Mouse (Mus musculus) forebrain, embryonic 11.5 days (tissue): ENCODE measurements at regions not wholly inside any gene's neighbourhood (a gene's known extent, or its start where the extent isn't known, plus 50 kb on each side); places are given as distances from the start of the nearest gene placed in this dataset.

Experiments
- ATAC-seq: fragments of 200-750 bp; cut with Nextera tagmentation; replicated peaks from 2 replicates; pipeline ENCODE4 v1.8.0; 2017; ENCODE audit warnings: moderate TSS enrichment; ENCODE audit not compliant: low FRiP score
- DNase-seq: peaks from one replicate; pipeline ENCODE4 v3.0.0-alpha.2; 2017; ENCODE audit warnings: low spot score
- H3K27ac ChIP-seq: fragments of 300-500 bp; sonication (generic); 2 replicates; pipeline ENCODE4 v1.5.1; 2014; ENCODE audit warnings: low read depth, low read length
- H3K27me3 ChIP-seq: fragments of 300-500 bp; sonication (generic); 2 replicates; pipeline ENCODE4 v1.6.1; 2014; ENCODE audit warnings: mild to moderate bottlenecking, low read length, mixed read lengths; ENCODE audit not compliant: control insufficient read depth, insufficient read depth
- H3K36me3 ChIP-seq: fragments of 300-500 bp; sonication (generic); 2 replicates; pipeline ENCODE4 v1.6.1; 2014; ENCODE audit warnings: mild to moderate bottlenecking, low read length, moderate library complexity, mixed read lengths; ENCODE audit not compliant: control insufficient read depth, insufficient read depth
- H3K4me1 ChIP-seq: fragments of 300-500 bp; sonication (generic); replicated peaks from 2 replicates; pipeline ENCODE4 v1.6.1; 2014; ENCODE audit warnings: low read length, mixed read lengths; ENCODE audit not compliant: control insufficient read depth, insufficient read depth
- H3K4me2 ChIP-seq: fragments of 300-500 bp; sonication (generic); 2 replicates; pipeline ENCODE4 v1.6.1; 2014; ENCODE audit warnings: low read depth, mild to moderate bottlenecking, low read length, moderate library complexity, mixed read lengths; ENCODE audit not compliant: severe bottlenecking
- H3K4me3 ChIP-seq: fragments of 300-500 bp; sonication (generic); 2 replicates; pipeline ENCODE4 v1.5.1; 2014; ENCODE audit warnings: low read depth, low read length
- H3K9ac ChIP-seq: fragments of 300-500 bp; sonication (generic); 2 replicates; pipeline ENCODE4 v1.6.1; 2014; ENCODE audit warnings: low read length
- H3K9me3 ChIP-seq: fragments of 300-500 bp; sonication (generic); 2 replicates; pipeline ENCODE4 v1.6.1; 2016; ENCODE audit warnings: low read length, mixed read lengths; ENCODE audit not compliant: control insufficient read depth
- WGBS: fragments of 180-500 bp; shearing (Covaris S2); extraction: QIAGEN DNeasy Blood & Tissue Kit; methylation state at CpG from one replicate; pipeline ENCODE4 v1.1.7; 2014; 5-methylcytosine and 5-hydroxymethylcytosine counted together

- H3K36me3 ChIP-seq: no peaks in the 10 kb centered on the region
- no peaks in the 10 kb centered on the region for H3K4me1 ChIP-seq
- ATAC-seq: no peak
- no peak overlapping the region for H3K4me3 ChIP-seq
- H3K9me3 ChIP-seq: no peaks in the 10 kb centered on the region
- WGBS: 91% methylated on average over 2 of the region's 2 CpGs
- DNase-seq: no peak
- H3K27me3 ChIP-seq: no peaks in the 10 kb centered on the region
- no peak overlapping the region for H3K27ac ChIP-seq
- no peak overlapping the region for H3K4me2 ChIP-seq
- no peak overlapping the region for H3K9ac ChIP-seq
Observed at GRCm38 (mm10) chr1:15155046-15155445, 938.1 kb downstream of the 4930444P10Rik start.

- no peak overlapping the region for H3K27ac ChIP-seq
Observed at GRCm38 (mm10) chr1:15153952-15154351, 939.2 kb downstream of the 4930444P10Rik start.

GRCm38 (mm10) chr1:15143922-15144591 lies 949.1 kb downstream of the 4930444P10Rik start:
- Histone ChIP-seq H3K4me3 (no peak overlapping the region), H3K36me3 (no peaks in the 10 kb centered on the region), H3K4me2 (no peak overlapping the region), H3K9me3 (no peaks in the 10 kb centered on the region), H3K4me1 (no peaks in the 10 kb centered on the region), H3K27ac (no peak overlapping the region), H3K9ac (no peak overlapping the region), H3K27me3 (no peaks in the 10 kb centered on the region)
- WGBS: 79% methylated on average over 1 of the region's 1 CpGs
- no peak for DNase-seq
- ATAC-seq: no peak

More at GRCm38 (mm10) chr1:15153952-15154351, 939.2 kb downstream of the 4930444P10Rik start:
- Histone ChIP-seq H3K9me3 (no peaks in the 10 kb centered on the region), H3K27me3 (no peaks in the 10 kb centered on the region), H3K36me3 (no peaks in the 10 kb centered on the region), H3K4me2 (no peak overlapping the region), H3K4me3 (no peak overlapping the region), H3K4me1 (no peaks in the 10 kb centered on the region), H3K9ac (no peak overlapping the region)
- DNase-seq: no peak
- 93% methylated on average over 2 of the region's 2 CpGs for WGBS
- ATAC-seq: no peak

DNA sequence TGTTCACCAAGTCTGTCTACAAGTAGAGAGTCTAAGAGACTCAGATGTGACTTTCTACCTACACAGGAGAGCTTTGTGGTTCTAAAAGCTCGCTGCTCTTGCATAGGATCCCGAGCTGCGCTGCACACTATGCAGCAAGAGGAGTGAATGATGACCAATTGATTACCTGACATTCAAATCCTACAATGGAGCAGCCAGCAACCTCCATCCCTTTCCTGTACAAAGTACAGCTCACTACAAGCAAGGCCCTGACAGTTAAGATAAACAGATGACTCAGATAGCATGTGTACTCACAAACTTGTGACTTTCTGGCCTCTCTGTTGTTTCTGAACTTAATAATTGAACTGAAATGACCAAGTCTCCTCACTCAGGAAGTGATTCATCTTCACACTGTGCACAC lies 974.7 kb downstream of the 4930444P10Rik start:
- Histone ChIP-seq H3K9ac (no peak overlapping the region), H3K9me3 (no peaks in the 10 kb centered on the region), H3K4me2 (no peak overlapping the region), H3K27ac (no peak overlapping the region), H3K36me3 (no peaks in the 10 kb centered on the region), H3K4me3 (no peak overlapping the region), H3K4me1 (no peaks in the 10 kb centered on the region), H3K27me3 (no peaks in the 10 kb centered on the region)
- 87% methylated on average over 3 of the region's 3 CpGs for WGBS
- DNase-seq (no peak), ATAC-seq (no peak)

- WGBS: 84% methylated on average over 2 of the region's 2 CpGs
- no peaks in the 10 kb centered on the region for H3K36me3 ChIP-seq
- no peaks in the 10 kb centered on the region for H3K27me3 ChIP-seq
Observed at GRCm38 (mm10) chr1:15111420-15111819, 981.7 kb downstream of the 4930444P10Rik start.

GRCm38 (mm10) chr1:15070331-15070730 lies 1022.8 kb downstream of the 4930444P10Rik start:
- DNase-seq (no peak), ATAC-seq (no peak)
- Histone ChIP-seq H3K27me3 (no peaks in the 10 kb centered on the region), H3K27ac (no peak overlapping the region), H3K4me3 (no peak overlapping the region), H3K36me3 (no peaks in the 10 kb centered on the region), H3K4me2 (no peak overlapping the region), H3K4me1 (no peaks in the 10 kb centered on the region), H3K9ac (no peak overlapping the region), H3K9me3 (no peaks in the 10 kb centered on the region)
- 93% methylated on average over 1 of the region's 1 CpGs for WGBS

More at GRCm38 (mm10) chr1:15111420-15111819, 981.7 kb downstream of the 4930444P10Rik start:
- no peaks in the 10 kb centered on the region for H3K9me3 ChIP-seq
- no peak overlapping the region for H3K27ac ChIP-seq
- no peak overlapping the region for H3K9ac ChIP-seq
- ATAC-seq (no peak), DNase-seq (no peak)
- H3K4me1 ChIP-seq: no peaks in the 10 kb centered on the region
- no peak overlapping the region for H3K4me3 ChIP-seq
- no peak overlapping the region for H3K4me2 ChIP-seq

DNA sequence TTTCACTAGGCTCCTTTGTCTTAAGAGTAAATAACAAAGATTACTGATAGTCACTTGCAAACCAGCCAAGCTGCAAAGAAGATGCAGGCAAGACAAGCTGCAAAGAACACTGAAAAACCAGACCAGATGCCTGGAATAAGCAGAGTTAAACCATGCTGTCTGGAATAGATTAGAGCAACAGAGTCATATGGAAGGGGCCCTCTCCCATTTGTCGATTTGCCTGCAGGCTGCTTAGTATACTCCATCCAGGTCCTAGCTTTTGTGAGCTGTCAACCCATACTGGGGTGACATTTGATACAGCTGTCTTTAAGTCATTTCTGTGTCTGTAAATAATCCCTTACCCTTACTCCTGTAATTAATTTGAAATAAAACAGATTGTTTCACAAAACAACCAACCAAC lies 1059.1 kb downstream of the 4930444P10Rik start:
- Histone ChIP-seq H3K9ac (no peak overlapping the region), H3K27ac (no peak overlapping the region), H3K27me3 (no peaks in the 10 kb centered on the region), H3K4me1 (no peaks in the 10 kb centered on the region), H3K9me3 (no peaks in the 10 kb centered on the region), H3K4me2 (no peak overlapping the region), H3K4me3 (no peak overlapping the region), H3K36me3 (no peaks in the 10 kb centered on the region)
- no peak for ATAC-seq
- 65% methylated on average over 1 of the region's 1 CpGs for WGBS
- DNase-seq: no peak

DNA sequence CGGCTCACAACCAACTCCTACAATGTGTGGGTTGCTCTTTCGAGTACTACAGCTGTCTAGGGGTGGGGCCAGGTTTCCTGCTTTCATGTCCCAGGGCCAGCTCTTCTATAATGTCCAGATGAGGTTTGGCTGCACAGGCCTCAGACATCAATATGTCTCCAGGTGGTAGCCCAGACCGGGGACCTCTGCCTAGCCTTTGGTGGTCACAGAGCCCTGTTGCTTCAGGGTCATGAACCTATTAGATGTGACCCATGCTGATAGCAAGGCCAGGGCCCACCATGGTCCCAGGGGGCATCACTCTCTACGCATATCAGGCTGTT lies 1074.7 kb downstream of the 4930444P10Rik start:
- DNase-seq: no peak
- Histone ChIP-seq H3K9ac (no peak overlapping the region), H3K4me2 (no peak overlapping the region), H3K4me1 (no peaks in the 10 kb centered on the region), H3K36me3 (no peaks in the 10 kb centered on the region), H3K9me3 (no peaks in the 10 kb centered on the region), H3K27ac (no peak overlapping the region), H3K4me3 (no peak overlapping the region), H3K27me3 (no peaks in the 10 kb centered on the region)
- 86% methylated on average over 4 of the region's 4 CpGs for WGBS
- ATAC-seq: 0 out of 2 replicates have a peak, but pooled peaks have one; percentile 10
